Mouse (Mus musculus): ENCODE data around the gene Ptprg. TPM values are rescaled to one million over a fixed set of nuclear protein-coding genes. Genes with fewer than 3 reads are reported as not detected.
"Not testable (repeated sequence)": the region's sequence is repeated elsewhere in the genome, so short reads cannot be mapped to it uniquely, and the experiment has no call there.

Gene Ptprg
- total RNA-seq, 2 experiments from 2014 or later = 71.4 to 72.3 TPM

GRCm38 (mm10) chr14:12206138-12206537, 652.8 kb downstream of the Ptprg start:
- no peak for DNase-seq
- intact Hi-C loops (cut with DNase I) = no loop called here

- intact Hi-C loops (cut with DNase I) = no loop called here
- DNase-seq = peak in 1 of 2 experiments; percentile 37
Measured at GRCm38 (mm10) chr14:12208554-12208953, 655.2 kb downstream of the Ptprg start.

GRCm38 (mm10) chr14:12218544-12219150, 665.3 kb downstream of the Ptprg start:
- no peak for DNase-seq
- intact Hi-C loops (cut with DNase I) = no loop called here

GRCm38 (mm10) chr14:12219877-12220276, 666.5 kb downstream of the Ptprg start:
- intact Hi-C loops (cut with DNase I) = no loop called here
- no peak for DNase-seq

- intact Hi-C loops (cut with DNase I) = no loop called here
- DNase-seq = no peak
Measured at GRCm38 (mm10) chr14:12220540-12220939, 667.2 kb downstream of the Ptprg start.

GRCm38 (mm10) chr14:12221571-12221970, 668.2 kb downstream of the Ptprg start:
- no peak for DNase-seq
- intact Hi-C loops (cut with DNase I) = no loop called here

- no peak for DNase-seq
- intact Hi-C loops (cut with DNase I) = no loop called here
Measured at GRCm38 (mm10) chr14:12243726-12244125, 690.4 kb downstream of the Ptprg start.

- no peak for DNase-seq
- intact Hi-C loops (cut with DNase I) = no loop called here
Measured at GRCm38 (mm10) chr14:12276031-12276430, 722.7 kb downstream of the Ptprg start.

- intact Hi-C loops (cut with DNase I) = no loop called here
- DNase-seq = no peak
Measured at GRCm38 (mm10) chr14:12283641-12284040, 730.3 kb downstream of the Ptprg start, which contains the start of gene Gm49355. Gene Gm49355 (plus strand): TSS chr14:12283976.

- DNase-seq = peak; percentile 85 to 89
- intact Hi-C loops (cut with DNase I) = no loop called here
Measured at GRCm38 (mm10) chr14:12284141-12284912, 731.0 kb downstream of the Ptprg start, which contains the start of gene 3830406C13Rik. Gene 3830406C13Rik (plus strand): TSS chr14:12284173.

- DNase-seq; intact Hi-C loops (cut with DNase I): not testable (repeated sequence)
Measured at GRCm38 (mm10) chr14:12289747-12290146, 736.4 kb downstream of the Ptprg start.

Other genes starting within 250 kb of the Ptprg start
- gene Gm3839, start 196.8 kb upstream of the Ptprg start, total RNA-seq (2021) = 1 to 10 TPM; 1.2 to 1.5 TPM